Mouse (Mus musculus): ENCODE data around the gene Nepro. TPM values are rescaled to one million over a fixed set of nuclear protein-coding genes. Genes with fewer than 3 reads are reported as not detected.

Nepro gene
- total RNA-seq, 2 experiments from 2014 or later: 4.6 to 7.2 TPM

GRCm38 (mm10) chr16:44748007-44748406 is 23.9 kb downstream of the Nepro start:
- intact Hi-C loops (cut with DNase I): loop anchor here (5.0 kb wide), 1 partner anchor 344 kb away; the partner anchor contains the start of gene Ccdc80
- DNase-seq: no peak

- no peak for DNase-seq
- intact Hi-C loops (cut with DNase I): no loop called here
These were observed 33.6 kb downstream of the Nepro start for GRCm38 (mm10) chr16:44757700-44758099.

GRCm38 (mm10) chr16:44761811-44762210 is 37.7 kb downstream of the Nepro start:
- DNase-seq: no peak
- intact Hi-C loops (cut with DNase I): no loop called here

- DNase-seq: peak in 1 of 2 experiments; percentile 11
- intact Hi-C loops (cut with DNase I): loop anchor here (5.0 kb wide), 2 partner anchors 262 to 357 kb away; no protein-coding TSS in a partner anchor
These were observed 41.6 kb downstream of the Nepro start, which contains the start of gene Cd200r1 for GRCm38 (mm10) chr16:44765555-44766319. Cd200r1 (plus strand) TSS chr16:44765736.

GRCm38 (mm10) chr16:44766320-44766892 is 42.3 kb downstream of the Nepro start:
- DNase-seq: no peak
- intact Hi-C loops (cut with DNase I): loop anchor here (5.0 kb wide), 2 partner anchors 261 to 356 kb away; no protein-coding TSS in a partner anchor

GRCm38 (mm10) chr16:44767506-44767905 is 43.4 kb downstream of the Nepro start:
- DNase-seq: no peak
- intact Hi-C loops (cut with DNase I): loop anchor here (5.0 kb wide), 2 partner anchors 260 to 355 kb away; no protein-coding TSS in a partner anchor

GRCm38 (mm10) chr16:44767967-44768366 is 43.9 kb downstream of the Nepro start:
- DNase-seq: no peak
- intact Hi-C loops (cut with DNase I): loop anchor here (2.0 to 5.0 kb wide), 3 partner anchors 259 to 354 kb away; no protein-coding TSS in a partner anchor

- intact Hi-C loops (cut with DNase I): no loop called here
- no peak for DNase-seq
These were observed 48.5 kb downstream of the Nepro start for GRCm38 (mm10) chr16:44772577-44772976.

GRCm38 (mm10) chr16:44773673-44774072 is 49.6 kb downstream of the Nepro start:
- intact Hi-C loops (cut with DNase I): no loop called here
- DNase-seq: no peak

GRCm38 (mm10) chr16:44774201-44774600 is 50.1 kb downstream of the Nepro start:
- no peak for DNase-seq
- intact Hi-C loops (cut with DNase I): no loop called here

- intact Hi-C loops (cut with DNase I): no loop called here
- peak; percentile 27 to 38 for DNase-seq
These were observed 54.5 kb downstream of the Nepro start for GRCm38 (mm10) chr16:44778538-44779147.

GRCm38 (mm10) chr16:44779494-44779893 is 55.4 kb downstream of the Nepro start:
- no peak for DNase-seq
- intact Hi-C loops (cut with DNase I): no loop called here

GRCm38 (mm10) chr16:44780751-44781150 is 56.6 kb downstream of the Nepro start:
- no peak for DNase-seq
- intact Hi-C loops (cut with DNase I): no loop called here

Other genes starting within 250 kb of the Nepro start
- 1 to 10 TPM; 7.1 to 8.6 TPM for gene Boc, start 165.4 kb upstream of the Nepro start, total RNA-seq (2021)
- gene Gtpbp8, start 22.1 kb downstream of the Nepro start, total RNA-seq (2021): 10 to 100 TPM; 10.2 to 12.5 TPM
- under 1 TPM; 0.33 to 0.66 TPM for gene Cd200r1, start 41.4 kb downstream of the Nepro start, total RNA-seq (2021)
- not detected for gene Cd200r4, start 87.4 kb downstream of the Nepro start, total RNA-seq (2021)
- not detected for gene Cd200r2, start 142.8 kb downstream of the Nepro start, total RNA-seq (2021)
- gene Cd200r3, start 219.4 kb downstream of the Nepro start, total RNA-seq (2021): under 1 TPM in 1 of 2 experiments, not detected in 1; 0.22 TPM

Data from heart, postnatal 14 days (tissue).